Mouse (Mus musculus): ENCODE measurements around the gene Card6. TPM values are rescaled to one million over a fixed set of nuclear protein-coding genes. Genes with fewer than 3 reads are reported as not detected.
A peak's percentile ranks its signal among the peaks of the same experiment; 100 is the strongest.

Gene Card6
- polyA plus RNA-seq, 2 experiments: 0.57 to 0.74 TPM

GRCm38 (mm10) chr15:5143361-5144020 is 35.2 kb upstream of the Card6 start, which contains the start of gene Prkaa1:
TSS of gene Prkaa1 (plus strand) at chr15:5143861.
- peak in 1 of 3 experiments; percentile 49 for DNase-seq (ENCODE audit: low read depth in 3 of 3, low spot score in 3 of 3)
- peak within 1 kb of the TSS; percentile 97 for H3K9ac ChIP-seq (replicated peaks)
- peak within 1 kb of the TSS; percentile 72 for H3K4me2 ChIP-seq (ENCODE audit: low read depth)
- peak within 1 kb of the TSS; percentile 87 to 98 for H3K4me3 ChIP-seq (ENCODE audit: insufficient read depth in 1 of 2, low read depth in 2 of 2, low read length in 2 of 2)
- peak; percentile 79 for ATAC-seq (ENCODE audit: insufficient read depth)
- WGBS (ENCODE audit: insufficient replicate concordance): 0% methylated on average over 76 of the region's 80 CpGs
- H3K9me3 ChIP-seq (ENCODE audit: control insufficient read depth, low read length): no peaks in the 10 kb centered on the region
- H3K4me1 ChIP-seq (replicated peaks; ENCODE audit: control insufficient read depth in 2 of 2, insufficient read depth in 2 of 2, low read length in 1 of 2): peaks cover 42 to 46% of the 10 kb centered on the region in 2 experiments
- H3K36me3 ChIP-seq (replicated peaks; ENCODE audit: control insufficient read depth, insufficient read depth, low read depth): no peaks in the 10 kb centered on the region; the same call in 1 of the 2 replicates
- no peaks in the 10 kb centered on the region for H3K27me3 ChIP-seq (ENCODE audit: control insufficient read depth, insufficient read depth, low read length)
- TF ChIP-seq EP300 (IDR thresholded peaks at IDR 0.05; ENCODE audit: low read depth) (peak; percentile 6; the same call in 1 of the 2 replicates), CTCF (IDR thresholded peaks at IDR 0.05; ENCODE audit: low read depth) (peak; percentile 41)
- H3K27ac ChIP-seq: peak within 1 kb of the TSS; percentile 83

- Histone ChIP-seq H3K9ac (replicated peaks) (no peak overlapping the region), H3K27ac (no peak overlapping the region; the same call in 1 of the 2 replicates), H3K9me3 (ENCODE audit: control insufficient read depth, low read length) (no peaks in the 10 kb centered on the region), H3K4me1 (replicated peaks; ENCODE audit: control insufficient read depth in 2 of 2, insufficient read depth in 2 of 2, low read length in 1 of 2) (peaks cover 49 to 53% of the 10 kb centered on the region in 2 experiments), H3K36me3 (replicated peaks; ENCODE audit: control insufficient read depth, insufficient read depth, low read depth) (no peaks in the 10 kb centered on the region; the same call in 1 of the 2 replicates), H3K4me3 (ENCODE audit: insufficient read depth in 1 of 2, low read depth in 2 of 2, low read length in 2 of 2) (no peak overlapping the region; a peak in 1 of 4 replicates), H3K27me3 (ENCODE audit: control insufficient read depth, insufficient read depth, low read length) (no peaks in the 10 kb centered on the region), H3K4me2 (ENCODE audit: low read depth) (peak overlapping the region; percentile 72)
- ATAC-seq (ENCODE audit: insufficient read depth) (no peak), DNase-seq (ENCODE audit: low read depth in 3 of 3, low spot score in 3 of 3) (no peak)
- 46% methylated on average over 5 of the region's 5 CpGs for WGBS (ENCODE audit: insufficient replicate concordance)
- TF ChIP-seq CTCF (IDR thresholded peaks at IDR 0.05; ENCODE audit: low read depth) (no peak), EP300 (IDR thresholded peaks at IDR 0.05; ENCODE audit: low read depth) (no peak)
These were observed 34.4 kb upstream of the Card6 start for GRCm38 (mm10) chr15:5142714-5143113.

DNA sequence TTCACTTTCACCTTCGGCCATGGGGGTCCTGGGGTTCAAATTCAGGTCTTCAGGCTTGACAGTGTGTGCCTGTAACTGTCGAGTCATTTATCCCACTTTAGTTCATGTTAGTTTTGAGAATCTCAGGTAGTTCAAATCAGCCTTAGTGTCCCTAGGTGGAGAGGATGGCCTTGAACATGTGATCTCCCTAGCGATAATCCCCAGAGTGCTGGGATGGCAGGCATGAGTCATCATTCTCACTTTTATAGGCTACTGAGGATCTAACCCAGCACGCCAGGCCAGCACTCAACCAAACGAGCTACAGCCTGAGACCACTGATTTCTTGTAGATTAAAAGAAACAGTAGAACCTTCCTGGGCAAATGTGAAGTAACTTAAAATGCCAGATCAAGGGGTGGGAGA is 33.7 kb upstream of the Card6 start:
- ATAC-seq (ENCODE audit: insufficient read depth) (no peak), DNase-seq (ENCODE audit: low read depth in 3 of 3, low spot score in 3 of 3) (no peak)
- Histone ChIP-seq H3K27ac (peak overlapping the region; percentile 78), H3K4me1 (replicated peaks; ENCODE audit: control insufficient read depth in 2 of 2, insufficient read depth in 2 of 2, low read length in 1 of 2) (peaks cover 55 to 59% of the 10 kb centered on the region in 2 experiments), H3K4me3 (ENCODE audit: insufficient read depth in 1 of 2, low read depth in 2 of 2, low read length in 2 of 2) (no peak overlapping the region), H3K36me3 (replicated peaks; ENCODE audit: control insufficient read depth, insufficient read depth, low read depth) (no peaks in the 10 kb centered on the region; the same call in 1 of the 2 replicates), H3K9me3 (ENCODE audit: control insufficient read depth, low read length) (no peaks in the 10 kb centered on the region), H3K9ac (replicated peaks) (no peak overlapping the region), H3K27me3 (ENCODE audit: control insufficient read depth, insufficient read depth, low read length) (no peaks in the 10 kb centered on the region), H3K4me2 (ENCODE audit: low read depth) (peak overlapping the region; percentile 11)
- TF ChIP-seq EP300 (IDR thresholded peaks at IDR 0.05; ENCODE audit: low read depth): no peak
- TF ChIP-seq CTCF (IDR thresholded peaks at IDR 0.05; ENCODE audit: low read depth): no peak
- WGBS (ENCODE audit: insufficient replicate concordance): 29% methylated on average over 5 of the region's 5 CpGs

- peak overlapping the region in 1 of 2 experiments; percentile 14; a peak in 1 of 4 replicates for H3K4me3 ChIP-seq (ENCODE audit: insufficient read depth in 1 of 2, low read depth in 2 of 2, low read length in 2 of 2)
- peak overlapping the region; percentile 47 for H3K9ac ChIP-seq (replicated peaks)
- H3K27me3 ChIP-seq (ENCODE audit: control insufficient read depth, insufficient read depth, low read length): no peaks in the 10 kb centered on the region
- no peaks in the 10 kb centered on the region for H3K36me3 ChIP-seq (replicated peaks; ENCODE audit: control insufficient read depth, insufficient read depth, low read depth)
- peak; percentile 76 to 79 (median 78) for DNase-seq (ENCODE audit: low read depth in 3 of 3, low spot score in 3 of 3)
- peak overlapping the region; percentile 96 for H3K27ac ChIP-seq
- no peaks in the 10 kb centered on the region for H3K9me3 ChIP-seq (ENCODE audit: control insufficient read depth, low read length)
- H3K4me1 ChIP-seq (replicated peaks; ENCODE audit: control insufficient read depth in 2 of 2, insufficient read depth in 2 of 2, low read length in 1 of 2): peaks cover 53 to 55% of the 10 kb centered on the region in 2 experiments
- H3K4me2 ChIP-seq (ENCODE audit: low read depth): peak overlapping the region; percentile 57
- ATAC-seq (ENCODE audit: insufficient read depth): peak; percentile 71
- TF ChIP-seq EP300 (IDR thresholded peaks at IDR 0.05; ENCODE audit: low read depth): peak; percentile 89
- no peak for TF ChIP-seq CTCF (IDR thresholded peaks at IDR 0.05; ENCODE audit: low read depth)
These were observed 32.0 kb upstream of the Card6 start for GRCm38 (mm10) chr15:5140357-5140756.

DNA sequence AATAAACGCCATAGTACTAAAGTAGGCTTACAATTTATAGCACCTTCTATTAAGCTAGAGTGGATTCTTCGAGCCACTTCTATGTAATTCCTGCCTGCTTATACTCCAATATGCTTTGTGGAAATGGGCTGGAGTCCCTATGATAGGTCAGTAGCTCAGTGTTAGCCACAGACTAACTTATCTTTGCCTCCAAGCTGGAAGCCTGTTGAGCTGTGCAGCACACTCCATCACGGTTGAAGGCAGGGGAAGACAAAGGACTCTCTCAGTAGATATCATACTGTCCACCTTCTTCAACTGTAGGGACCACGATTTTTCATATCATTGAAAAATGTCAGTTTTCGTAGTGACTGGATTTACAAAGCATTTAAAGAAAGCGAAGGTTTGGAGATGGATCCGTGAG is 31.5 kb upstream of the Card6 start:
- no peak for TF ChIP-seq CTCF (IDR thresholded peaks at IDR 0.05; ENCODE audit: low read depth)
- TF ChIP-seq EP300 (IDR thresholded peaks at IDR 0.05; ENCODE audit: low read depth): peak; percentile 74
- Histone ChIP-seq H3K9ac (replicated peaks) (peak overlapping the region; percentile 47), H3K4me2 (ENCODE audit: low read depth) (peak overlapping the region; percentile 57), H3K27ac (peak overlapping the region; percentile 96), H3K4me3 (ENCODE audit: insufficient read depth in 1 of 2, low read depth in 2 of 2, low read length in 2 of 2) (peak overlapping the region in 1 of 2 experiments; percentile 14; a peak in 1 of 4 replicates), H3K9me3 (ENCODE audit: control insufficient read depth, low read length) (no peaks in the 10 kb centered on the region), H3K4me1 (replicated peaks; ENCODE audit: control insufficient read depth in 2 of 2, insufficient read depth in 2 of 2, low read length in 1 of 2) (peaks cover 50 to 52% of the 10 kb centered on the region in 2 experiments), H3K27me3 (ENCODE audit: control insufficient read depth, insufficient read depth, low read length) (no peaks in the 10 kb centered on the region), H3K36me3 (replicated peaks; ENCODE audit: control insufficient read depth, insufficient read depth, low read depth) (no peaks in the 10 kb centered on the region)
- DNase-seq (ENCODE audit: low read depth in 3 of 3, low spot score in 3 of 3) (peak; percentile 73 to 74 (median 73)), ATAC-seq (ENCODE audit: insufficient read depth) (peak; percentile 84)
- WGBS (ENCODE audit: insufficient replicate concordance): 15% methylated on average over 7 of the region's 7 CpGs
